Comparison of ENCODE assay signal across 22 mouse cellular contexts in genomic region chr16:32949281-32949680, GRCm38 (mm10).
"Had no signal": no experiment of that assay in that cellular context is flagged by ENCODE, and none has a peak within 500 bp of the region (broad histone marks: within the 10 kb centered on the region; RNA-seq: fewer than 3 reads in every experiment).

No protein-coding gene starts in this region.

- H3K9ac ChIP-seq: limb, embryonic 13.5 days; liver, embryonic 12.5 days; liver, embryonic 15.5 days; lung, embryonic 15.5 days; stomach, embryonic 15.5 days had no signal

- H3K27ac ChIP-seq: limb, embryonic 10.5 days; limb, embryonic 13.5 days; liver, embryonic 12.5 days; liver, embryonic 15.5 days; lung, embryonic 15.5 days; midbrain, embryonic 10.5 days; stomach, embryonic 15.5 days had no signal

- H3K9me3 ChIP-seq: limb, embryonic 10.5 days; limb, embryonic 13.5 days; liver, embryonic 12.5 days; liver, embryonic 15.5 days; lung, embryonic 15.5 days; midbrain, embryonic 10.5 days; stomach, embryonic 15.5 days had no signal

- H3K4me2 ChIP-seq: limb, embryonic 13.5 days; liver, embryonic 12.5 days; liver, embryonic 15.5 days; lung, embryonic 15.5 days; stomach, embryonic 15.5 days had no signal

- H3K27me3 ChIP-seq: limb, embryonic 13.5 days; liver, embryonic 12.5 days; liver, embryonic 15.5 days; lung, embryonic 15.5 days; megakaryocyte, embryonic 14.5 days; stomach, embryonic 15.5 days had no signal

- H3K4me1 ChIP-seq: limb, embryonic 10.5 days; liver, embryonic 12.5 days; liver, embryonic 15.5 days; lung, embryonic 15.5 days; stomach, embryonic 15.5 days had no signal

- H3K4me3 ChIP-seq: limb, embryonic 10.5 days; limb, embryonic 13.5 days; liver, embryonic 12.5 days; liver, embryonic 15.5 days; lung, embryonic 15.5 days; megakaryocyte, embryonic 14.5 days; midbrain, embryonic 10.5 days; stomach, embryonic 15.5 days had no signal

- DNase-seq: kidney, adult 2 months; kidney, postnatal 14 days; kidney, postnatal 4 days; layer of hippocampus, adult 9-11 months; liver; lung, adult 18-20 months; lung, postnatal 10 days; lung, postnatal 36 days; midbrain, embryonic 14.5 days; right cerebral cortex, adult 18-20 months; right cerebral cortex, postnatal 25 days; spleen, adult 18-20 months; thymus, postnatal 14 days; thymus, postnatal 4 days had no signal
